Mouse (Mus musculus) heart, postnatal 0 days (tissue): ENCODE data around the gene Usp2.

Experiments
- CTCF ChIP-seq: IDR thresholded peaks from 2 replicates; pipeline ENCODE4 v1.5.1; 2016; ENCODE audit warnings: antibody characterized with exemption, control low read depth, low read depth
- EP300 ChIP-seq: IDR thresholded peaks from 2 replicates; pipeline ENCODE4 v1.6.1; 2016; ENCODE audit warnings: antibody characterized with exemption, low read depth

- TF ChIP-seq CTCF (no peak), EP300 (no peak)
These were observed 20.1 kb downstream of the Usp2 start for GRCm38 (mm10) chr9:44086960-44087359.
